Mouse (Mus musculus): ENCODE measurements at regions not wholly inside any gene's neighbourhood (a gene's known extent, or its start where the extent isn't known, plus 50 kb on each side); places are given as distances from the start of the nearest gene placed in this dataset.

DNA sequence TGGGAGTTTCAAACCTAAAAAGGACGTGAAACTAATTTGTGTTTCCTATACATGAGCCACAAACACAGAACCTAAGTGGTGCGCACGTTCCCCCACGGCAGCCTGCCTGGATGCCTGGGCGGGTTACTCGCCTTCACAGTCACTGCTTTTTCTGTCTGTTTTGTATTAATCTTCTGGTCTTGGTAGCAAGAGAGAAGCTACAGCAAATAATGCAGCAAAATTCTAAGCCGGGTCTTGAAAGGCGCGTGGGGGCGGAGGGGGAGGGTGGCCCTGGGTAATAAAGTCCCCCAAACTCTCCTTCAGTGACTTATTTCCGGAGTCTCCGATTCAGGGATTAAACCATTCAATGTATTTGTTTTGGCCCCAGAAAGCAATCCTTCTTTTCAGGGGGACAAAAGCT lies 300.0 kb upstream of the Tbx3 start:
- no peaks in the 10 kb centered on the region for H3K4me1 ChIP-seq (ENCODE audit: control insufficient read depth)
- no peaks in the 10 kb centered on the region for H3K9me3 ChIP-seq (ENCODE audit: control insufficient read depth, low read length)
- no peaks in the 10 kb centered on the region for H3K27me3 ChIP-seq (ENCODE audit: control insufficient read depth)
- no peak overlapping the region for H3K4me3 ChIP-seq (replicated peaks)
- H3K36me3 ChIP-seq (ENCODE audit: control insufficient read depth), result no peaks in the 10 kb centered on the region
- no peak for TF ChIP-seq TAL1 (IDR thresholded peaks at IDR 0.05; ENCODE audit: low read length)
- no peak for TF ChIP-seq GATA1 (IDR thresholded peaks at IDR 0.05; ENCODE audit: low read length)

DNA sequence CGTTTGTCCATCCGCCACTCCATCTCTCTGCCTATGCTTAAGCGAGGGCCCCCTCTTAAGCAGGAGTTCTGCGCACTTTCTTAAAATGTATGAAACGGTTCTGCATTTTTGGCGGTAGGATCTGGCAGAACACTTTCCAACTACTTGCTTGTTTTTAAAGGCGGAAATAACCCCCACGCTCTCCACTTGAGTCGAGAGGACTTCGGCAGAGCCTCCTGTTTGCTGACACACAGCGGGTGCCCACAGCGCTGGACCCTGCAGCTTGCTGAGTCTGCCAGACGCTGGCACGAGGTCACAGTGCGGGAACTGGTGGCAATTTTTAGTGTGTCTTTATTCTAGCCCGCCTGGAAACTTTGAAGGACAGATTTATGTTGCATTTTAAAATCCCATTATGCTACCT lies 299.5 kb upstream of the Tbx3 start:
- TF ChIP-seq GATA1 (IDR thresholded peaks at IDR 0.05; ENCODE audit: low read length), result no peak
- no peak for TF ChIP-seq TAL1 (IDR thresholded peaks at IDR 0.05; ENCODE audit: low read length)
- Histone ChIP-seq H3K36me3 (ENCODE audit: control insufficient read depth) (no peaks in the 10 kb centered on the region), H3K27me3 (ENCODE audit: control insufficient read depth) (no peaks in the 10 kb centered on the region), H3K4me1 (ENCODE audit: control insufficient read depth) (no peaks in the 10 kb centered on the region), H3K4me3 (replicated peaks) (no peak overlapping the region), H3K9me3 (ENCODE audit: control insufficient read depth, low read length) (no peaks in the 10 kb centered on the region)

DNA sequence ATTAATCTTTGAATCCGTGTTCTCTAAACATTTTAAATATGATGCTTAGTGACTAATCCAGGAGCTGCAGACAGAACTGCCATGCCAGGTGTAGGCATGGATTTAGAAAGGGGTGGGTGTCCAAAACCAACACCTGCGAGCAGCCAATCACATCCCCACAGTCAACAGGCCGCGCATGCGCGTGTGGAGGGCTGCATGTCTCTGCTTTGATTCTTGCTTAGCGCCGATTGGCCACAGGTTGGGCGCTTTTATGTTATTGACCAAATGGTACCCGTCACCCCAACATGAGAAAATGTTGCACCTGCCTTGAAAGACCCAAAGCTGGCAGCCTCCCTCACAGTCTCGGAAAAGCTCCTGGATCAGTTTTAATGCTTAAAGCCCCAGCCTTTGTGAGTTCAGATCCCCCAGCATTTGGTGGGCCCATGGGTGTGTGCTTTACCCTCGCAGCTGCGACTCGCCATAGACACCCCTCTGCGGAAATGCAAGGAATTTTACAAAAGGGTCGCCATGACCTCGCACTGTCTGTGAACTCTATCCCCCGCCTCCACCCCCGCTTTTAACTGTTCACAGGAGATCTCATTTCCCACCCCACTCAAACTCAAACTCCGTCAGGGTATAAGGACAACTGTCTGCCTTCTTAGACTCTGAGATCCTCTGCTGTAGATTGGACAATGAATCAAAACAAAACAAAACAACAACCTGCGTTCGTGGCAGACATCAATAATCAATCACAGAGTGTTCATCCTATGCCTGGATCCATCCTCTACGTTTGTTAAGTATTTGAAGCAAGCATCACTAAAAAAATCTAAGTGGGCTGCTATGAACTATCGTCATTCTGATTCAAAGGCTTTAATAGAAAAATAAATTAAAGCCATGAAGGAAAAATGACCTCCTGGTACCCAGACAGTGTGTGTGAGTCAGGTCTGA lies 296.4 kb upstream of the Tbx3 start:
- no peaks in the 10 kb centered on the region; the same call in 1 of the 2 replicates for H3K9me3 ChIP-seq (ENCODE audit: control insufficient read depth, low read length)
- H3K4me3 ChIP-seq (replicated peaks), result no peak overlapping the region
- H3K4me1 ChIP-seq (ENCODE audit: control insufficient read depth), result no peaks in the 10 kb centered on the region
- no peaks in the 10 kb centered on the region for H3K36me3 ChIP-seq (ENCODE audit: control insufficient read depth)
- H3K27me3 ChIP-seq (ENCODE audit: control insufficient read depth), result no peaks in the 10 kb centered on the region
- TF ChIP-seq TAL1 (IDR thresholded peaks at IDR 0.05; ENCODE audit: low read length) (no peak), GATA1 (IDR thresholded peaks at IDR 0.05; ENCODE audit: low read length) (no peak)

DNA sequence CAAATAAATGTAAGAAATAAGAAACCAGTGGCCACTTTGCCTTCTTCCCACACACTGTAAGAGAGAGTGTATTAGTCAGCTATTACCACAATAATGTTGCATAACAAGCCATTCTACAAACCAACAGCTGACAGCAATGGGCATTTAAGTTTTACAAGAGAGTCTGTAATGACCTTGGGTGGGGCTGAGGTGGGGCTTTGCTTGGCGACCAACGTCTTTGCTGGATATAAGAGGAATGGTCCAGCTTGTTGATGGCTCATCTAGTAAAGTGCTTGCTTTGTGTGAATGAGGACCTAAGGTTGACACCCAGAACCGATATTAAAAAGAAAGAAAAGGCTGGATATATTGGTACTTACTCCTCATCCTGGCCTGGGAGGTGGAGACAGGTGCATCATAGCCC lies 295.6 kb upstream of the Tbx3 start:
- no peaks in the 10 kb centered on the region for H3K4me1 ChIP-seq (ENCODE audit: control insufficient read depth)
- TF ChIP-seq TAL1 (IDR thresholded peaks at IDR 0.05; ENCODE audit: low read length) (no peak), GATA1 (IDR thresholded peaks at IDR 0.05; ENCODE audit: low read length) (no peak)
- no peaks in the 10 kb centered on the region; the same call in 1 of the 2 replicates for H3K9me3 ChIP-seq (ENCODE audit: control insufficient read depth, low read length)
- H3K36me3 ChIP-seq (ENCODE audit: control insufficient read depth), result no peaks in the 10 kb centered on the region
- no peaks in the 10 kb centered on the region for H3K27me3 ChIP-seq (ENCODE audit: control insufficient read depth)
- no peak overlapping the region for H3K4me3 ChIP-seq (replicated peaks)

DNA sequence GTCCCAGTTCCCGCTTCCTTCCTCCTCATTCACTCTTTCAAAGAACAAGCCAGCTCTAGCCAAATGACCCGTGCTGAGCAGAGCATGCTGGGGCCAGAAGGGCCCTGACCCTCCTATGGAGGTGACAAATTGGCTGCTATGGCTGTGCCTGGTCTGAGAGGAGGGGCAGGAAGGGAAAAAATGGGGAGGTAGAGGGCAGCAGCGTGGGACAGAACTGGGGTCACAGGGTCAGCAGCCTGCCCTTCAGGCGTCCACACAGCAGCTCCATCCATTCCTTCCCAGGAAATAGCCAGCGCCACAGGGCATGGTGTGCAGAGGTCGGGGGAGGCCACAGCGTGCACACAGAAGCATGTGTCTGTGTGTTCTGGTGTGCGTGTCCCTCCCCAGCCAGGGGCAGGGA lies 292.2 kb upstream of the Tbx3 start:
- peaks cover 16% of the 10 kb centered on the region for H3K9me3 ChIP-seq (ENCODE audit: control insufficient read depth, low read length)

DNA sequence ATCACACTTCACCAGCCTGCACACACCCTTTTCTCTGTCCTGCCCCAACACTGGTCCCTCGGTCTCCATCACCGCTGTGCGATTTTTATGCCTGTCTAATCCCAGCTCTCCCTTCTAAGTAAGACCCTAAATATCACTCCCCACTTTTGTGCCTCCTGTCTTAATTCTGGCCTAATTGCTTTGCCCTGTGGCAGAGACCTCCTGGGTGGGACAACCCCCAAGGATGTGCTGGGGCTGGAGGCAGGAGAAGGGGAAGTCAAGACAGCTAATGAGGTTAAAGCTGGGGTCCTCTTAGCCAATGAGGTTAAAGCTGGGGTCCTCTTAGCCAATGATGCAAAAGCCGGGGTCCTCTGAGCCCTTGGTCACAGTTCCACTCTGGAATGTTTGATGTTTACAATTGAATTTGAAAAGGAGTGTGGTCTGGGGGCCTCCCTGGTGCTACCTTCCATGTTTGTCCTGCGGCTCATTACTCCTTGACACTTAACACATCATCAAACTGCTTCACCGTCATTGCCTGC lies 290.5 kb upstream of the Tbx3 start:
- H3K4me1 ChIP-seq (ENCODE audit: control insufficient read depth), result no peaks in the 10 kb centered on the region
- peaks cover 30% of the 10 kb centered on the region for H3K9me3 ChIP-seq (ENCODE audit: control insufficient read depth, low read length)
- no peaks in the 10 kb centered on the region for H3K27me3 ChIP-seq (ENCODE audit: control insufficient read depth)
- TF ChIP-seq TAL1 (IDR thresholded peaks at IDR 0.05; ENCODE audit: low read length) (no peak), GATA1 (IDR thresholded peaks at IDR 0.05; ENCODE audit: low read length) (no peak)
- H3K36me3 ChIP-seq (ENCODE audit: control insufficient read depth), result no peaks in the 10 kb centered on the region
- no peak overlapping the region for H3K4me3 ChIP-seq (replicated peaks)

More for the DNA sequence above, 292.2 kb upstream of the Tbx3 start:
- no peaks in the 10 kb centered on the region for H3K27me3 ChIP-seq (ENCODE audit: control insufficient read depth)
- TF ChIP-seq TAL1 (IDR thresholded peaks at IDR 0.05; ENCODE audit: low read length), result no peak
- no peak for TF ChIP-seq GATA1 (IDR thresholded peaks at IDR 0.05; ENCODE audit: low read length)
- no peak overlapping the region for H3K4me3 ChIP-seq (replicated peaks)
- no peaks in the 10 kb centered on the region for H3K36me3 ChIP-seq (ENCODE audit: control insufficient read depth)
- no peaks in the 10 kb centered on the region for H3K4me1 ChIP-seq (ENCODE audit: control insufficient read depth)

DNA sequence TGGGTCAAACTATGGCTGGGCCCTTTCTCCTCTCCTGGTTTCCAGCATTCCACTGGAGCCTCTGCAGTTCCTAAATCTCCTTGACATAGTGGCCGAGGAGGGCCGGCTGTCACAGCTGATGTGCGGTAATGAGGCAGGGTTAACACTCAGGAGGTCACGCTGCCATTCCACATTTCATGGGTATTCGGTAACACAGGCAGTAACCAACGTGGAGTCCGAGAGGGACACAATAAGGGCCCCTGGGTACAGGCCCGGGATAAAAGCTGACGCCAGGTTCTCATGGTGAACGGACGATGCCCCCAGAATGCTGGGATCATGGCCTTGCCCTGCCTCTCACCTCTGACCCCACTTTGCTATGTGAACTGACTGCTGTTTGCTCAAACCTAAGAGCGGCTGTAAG lies 289.0 kb upstream of the Tbx3 start:
- Histone ChIP-seq H3K4me1 (ENCODE audit: control insufficient read depth) (no peaks in the 10 kb centered on the region), H3K36me3 (ENCODE audit: control insufficient read depth) (no peaks in the 10 kb centered on the region), H3K9me3 (ENCODE audit: control insufficient read depth, low read length) (peaks cover 38% of the 10 kb centered on the region), H3K27me3 (ENCODE audit: control insufficient read depth) (no peaks in the 10 kb centered on the region), H3K4me3 (replicated peaks) (no peak overlapping the region)
- TF ChIP-seq TAL1 (IDR thresholded peaks at IDR 0.05; ENCODE audit: low read length) (no peak), GATA1 (IDR thresholded peaks at IDR 0.05; ENCODE audit: low read length) (no peak)

DNA sequence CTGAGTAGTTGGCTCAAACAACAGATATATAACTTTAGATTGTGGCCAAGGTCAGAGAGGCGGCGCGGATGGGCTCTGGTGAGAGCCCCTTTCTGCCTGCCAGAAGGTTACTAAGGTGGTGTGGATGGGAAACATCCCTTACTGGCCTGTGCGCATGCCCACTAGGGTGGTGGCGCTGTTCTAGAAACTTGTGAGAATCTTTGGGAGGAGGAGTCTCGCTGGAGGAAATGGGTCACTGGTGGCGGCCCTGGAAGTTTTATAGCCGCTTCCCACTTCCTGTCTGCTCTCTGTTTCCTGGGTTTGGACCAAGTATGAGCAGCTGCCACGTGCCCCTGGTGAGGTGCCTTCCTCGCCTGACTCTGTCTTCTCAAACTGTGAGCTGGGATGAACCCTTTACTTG lies 285.0 kb upstream of the Tbx3 start:
- H3K36me3 ChIP-seq (ENCODE audit: control insufficient read depth), result no peaks in the 10 kb centered on the region
- H3K4me1 ChIP-seq (ENCODE audit: control insufficient read depth), result no peaks in the 10 kb centered on the region
- H3K27me3 ChIP-seq (ENCODE audit: control insufficient read depth), result no peaks in the 10 kb centered on the region
- no peak for TF ChIP-seq GATA1 (IDR thresholded peaks at IDR 0.05; ENCODE audit: low read length)
- no peak for TF ChIP-seq TAL1 (IDR thresholded peaks at IDR 0.05; ENCODE audit: low read length)
- H3K4me3 ChIP-seq (replicated peaks), result no peak overlapping the region
- H3K9me3 ChIP-seq (ENCODE audit: control insufficient read depth, low read length), result peaks cover 38% of the 10 kb centered on the region

DNA sequence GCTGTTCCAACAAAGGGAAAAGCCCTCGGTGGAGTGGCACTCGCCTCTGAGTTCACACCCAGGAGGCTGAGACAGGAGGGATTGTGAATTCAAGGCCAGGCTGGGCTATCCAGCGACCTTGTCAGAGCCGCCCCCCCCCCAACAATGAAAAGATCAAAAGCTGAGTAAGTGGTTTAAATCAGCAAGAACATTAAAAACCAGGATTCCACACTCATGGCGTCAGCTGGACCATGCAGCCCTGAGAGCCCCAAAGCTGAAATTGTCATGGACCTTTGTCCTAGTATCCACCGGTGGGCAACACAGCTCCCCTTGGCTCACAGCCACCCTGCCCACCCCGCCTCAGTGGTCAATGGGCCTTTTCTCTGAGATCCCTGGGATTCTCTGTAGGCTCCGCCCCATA lies 283.6 kb upstream of the Tbx3 start:
- Histone ChIP-seq H3K36me3 (ENCODE audit: control insufficient read depth) (no peaks in the 10 kb centered on the region), H3K27me3 (ENCODE audit: control insufficient read depth) (no peaks in the 10 kb centered on the region), H3K9me3 (ENCODE audit: control insufficient read depth, low read length) (peaks cover 31% of the 10 kb centered on the region), H3K4me1 (ENCODE audit: control insufficient read depth) (no peaks in the 10 kb centered on the region), H3K4me3 (replicated peaks) (no peak overlapping the region)
- TF ChIP-seq GATA1 (IDR thresholded peaks at IDR 0.05; ENCODE audit: low read length) (no peak), TAL1 (IDR thresholded peaks at IDR 0.05; ENCODE audit: low read length) (no peak)
